14 mouse cellular contexts compared by ENCODE assay signal in genomic region chr13:3862922-3863580, GRCm38 (mm10). TPM values are rescaled to one million over a fixed set of nuclear protein-coding genes. Genes with fewer than 3 reads are reported as not detected.
DNase-seq lines count a peak whose midpoint lies in the region; ATAC-seq lines count a peak whose summit lies in the region.
"Had no signal": no experiment of that assay in that cellular context is flagged by ENCODE, and none has a peak within 500 bp of the region (broad histone marks: within the 10 kb centered on the region; RNA-seq: fewer than 3 reads in every experiment).

No protein-coding gene starts in this region.

- no peaks in the 10 kb centered on the region for H3K36me3 ChIP-seq in erythroblast, embryonic 14.5 days (ENCODE audit: control insufficient read depth)
- no peaks in the 10 kb centered on the region for H3K36me3 ChIP-seq in liver, embryonic 12.5 days
- H3K36me3 ChIP-seq in kidney, embryonic 16.5 days (ENCODE audit: insufficient read depth, low read length) = no peaks in the 10 kb centered on the region
- H3K36me3 ChIP-seq: embryonic facial prominence, embryonic 10.5 days; forebrain, embryonic 12.5 days had no signal

- 58% methylated on average over 10 of the region's 10 CpGs for WGBS in liver, embryonic 12.5 days (ENCODE audit: insufficient replicate concordance)
- 86% methylated on average over 10 of the region's 10 CpGs for WGBS in kidney, embryonic 16.5 days

- H3K4me2 ChIP-seq in liver, embryonic 12.5 days = peak overlapping the region; percentile 51
- no peak overlapping the region for H3K4me2 ChIP-seq in kidney, embryonic 16.5 days (replicated peaks; ENCODE audit: low read depth, low read length)
- H3K4me2 ChIP-seq: forebrain, embryonic 12.5 days had no signal

- H3K27ac ChIP-seq in liver, embryonic 12.5 days = peak overlapping the region; percentile 56
- H3K27ac ChIP-seq in kidney, embryonic 16.5 days (ENCODE audit: low read length) = no peak overlapping the region
- H3K27ac ChIP-seq: embryonic facial prominence, embryonic 10.5 days; forebrain, embryonic 12.5 days had no signal

- no peaks in the 10 kb centered on the region for H3K27me3 ChIP-seq in erythroblast, embryonic 14.5 days (ENCODE audit: control insufficient read depth)
- no peaks in the 10 kb centered on the region for H3K27me3 ChIP-seq in liver, embryonic 12.5 days (replicated peaks)
- no peaks in the 10 kb centered on the region for H3K27me3 ChIP-seq in kidney, embryonic 16.5 days (ENCODE audit: insufficient read depth, low read length)
- H3K27me3 ChIP-seq: CH12.LX; forebrain, embryonic 12.5 days had no signal

- 0 out of 2 replicates have a peak overlapping the region, but pooled peaks have one; percentile 23 for H3K9ac ChIP-seq in liver, embryonic 12.5 days
- H3K9ac ChIP-seq in kidney, embryonic 16.5 days (replicated peaks; ENCODE audit: low read length) = no peak overlapping the region
- H3K9ac ChIP-seq: forebrain, embryonic 12.5 days had no signal

- H3K4me3 ChIP-seq in erythroblast, embryonic 14.5 days (replicated peaks) = peak overlapping the region; percentile 31
- no peak overlapping the region for H3K4me3 ChIP-seq in liver, embryonic 12.5 days
- no peak overlapping the region for H3K4me3 ChIP-seq in kidney, embryonic 16.5 days (ENCODE audit: low read length)
- H3K4me3 ChIP-seq: embryonic facial prominence, embryonic 10.5 days; forebrain, embryonic 12.5 days had no signal

- no peaks in the 10 kb centered on the region for H3K9me3 ChIP-seq in erythroblast, embryonic 14.5 days (ENCODE audit: control insufficient read depth, low read length)
- H3K9me3 ChIP-seq in liver, embryonic 12.5 days (replicated peaks) = no peaks in the 10 kb centered on the region
- no peaks in the 10 kb centered on the region for H3K9me3 ChIP-seq in kidney, embryonic 16.5 days (ENCODE audit: low read length)
- H3K9me3 ChIP-seq: embryonic facial prominence, embryonic 10.5 days; forebrain, embryonic 12.5 days had no signal

- peaks cover 86% of the 10 kb centered on the region for H3K4me1 ChIP-seq in erythroblast, embryonic 14.5 days (ENCODE audit: control insufficient read depth)
- peaks cover 75% of the 10 kb centered on the region for H3K4me1 ChIP-seq in liver, embryonic 12.5 days
- no peaks in the 10 kb centered on the region for H3K4me1 ChIP-seq in kidney, embryonic 16.5 days (ENCODE audit: insufficient read depth, low read length)
- H3K4me1 ChIP-seq: embryonic facial prominence, embryonic 10.5 days; forebrain, embryonic 12.5 days had no signal

- DNase-seq in right cerebral cortex, adult 2 months (ENCODE audit: low spot score in 2 of 2) = peak; percentile 61 to 69
- DNase-seq in right cerebral cortex, postnatal 10 days (ENCODE audit: low spot score in 2 of 2) = no peak
- peak; percentile 32 for DNase-seq in telencephalon, adult 2 months (ENCODE audit: low read depth, low spot score)
- DNase-seq: adrenal gland, adult 8-10 months; cerebellum, adult 18-20 months; heart, postnatal 10 days had no signal

- peak; percentile 69 for ATAC-seq in liver, embryonic 12.5 days
- ATAC-seq in inflammation-experienced regulatory T-cells, adult 6 months = no peak
- no peak for ATAC-seq in kidney, embryonic 16.5 days (ENCODE audit: low FRiP score, low TSS enrichment)

RNA-seq across cellular contexts. Expression of gene Calm5, which starts 9.1 kb away (rescaled TPM):
- not detected in 2 replicates for polyA plus RNA-seq in erythroblast, embryonic 14.5 days (2012)
- polyA plus RNA-seq in liver, embryonic 12.5 days (2016; fragmentation: Nextera tagmentation; extraction: Ambion mirVana) = not detected in 2 replicates
- polyA plus RNA-seq in inflammation-experienced regulatory T-cells, adult 6 months (2017; shearing (Covaris generic)) = not detected
- not detected in 2 replicates for polyA plus RNA-seq in kidney, embryonic 16.5 days (2015; fragmentation: Nextera tagmentation; extraction: Ambion mirVana)
- polyA plus RNA-seq: embryonic facial prominence, embryonic 10.5 days; forebrain, embryonic 12.5 days; liver, adult 2 months had no signal

RNA-seq across cellular contexts. Expression of gene Calm4, which starts 25.5 kb away (rescaled TPM):
- not detected in 2 replicates for polyA plus RNA-seq in erythroblast, embryonic 14.5 days (2012)
- polyA plus RNA-seq in liver, embryonic 12.5 days (2016; fragmentation: Nextera tagmentation; extraction: Ambion mirVana) = not detected in 2 replicates
- not detected for polyA plus RNA-seq in inflammation-experienced regulatory T-cells, adult 6 months (2017; shearing (Covaris generic))
- not detected in 2 replicates for polyA plus RNA-seq in kidney, embryonic 16.5 days (2015; fragmentation: Nextera tagmentation; extraction: Ambion mirVana)
- polyA plus RNA-seq: embryonic facial prominence, embryonic 10.5 days; forebrain, embryonic 12.5 days; liver, adult 2 months had no signal

RNA-seq across cellular contexts. Expression of gene Net1, which starts 55.0 kb away (rescaled TPM):
- 5.8 and 9.3 TPM in 2 replicates for polyA plus RNA-seq in erythroblast, embryonic 14.5 days (2012)
- polyA plus RNA-seq in liver, embryonic 12.5 days (2016; fragmentation: Nextera tagmentation; extraction: Ambion mirVana) = 67.4 and 73.0 TPM in 2 replicates
- polyA plus RNA-seq in inflammation-experienced regulatory T-cells, adult 6 months (2017; shearing (Covaris generic)) = 10 to 100 TPM; 24.1 to 29.7 (median 27.0) TPM
- 56.8 and 60.9 TPM in 2 replicates for polyA plus RNA-seq in kidney, embryonic 16.5 days (2015; fragmentation: Nextera tagmentation; extraction: Ambion mirVana)

RNA-seq across cellular contexts. Expression of gene Tubal3, which starts 55.0 kb away (rescaled TPM):
- polyA plus RNA-seq in erythroblast, embryonic 14.5 days (2012) = not detected in 2 replicates
- not detected in 2 replicates for polyA plus RNA-seq in liver, embryonic 12.5 days (2016; fragmentation: Nextera tagmentation; extraction: Ambion mirVana)
- under 1 TPM in 1 of 3 experiments, not detected in 2; 0.67 TPM for polyA plus RNA-seq in inflammation-experienced regulatory T-cells, adult 6 months (2017; shearing (Covaris generic))
- not detected in 2 replicates for polyA plus RNA-seq in kidney, embryonic 16.5 days (2015; fragmentation: Nextera tagmentation; extraction: Ambion mirVana)
- polyA plus RNA-seq: embryonic facial prominence, embryonic 10.5 days; forebrain, embryonic 12.5 days; liver, adult 2 months had no signal

RNA-seq across cellular contexts. Expression of gene Calml3, which starts 58.9 kb away (rescaled TPM):
- polyA plus RNA-seq in erythroblast, embryonic 14.5 days (2012) = not detected in 2 replicates
- polyA plus RNA-seq in liver, embryonic 12.5 days (2016; fragmentation: Nextera tagmentation; extraction: Ambion mirVana) = not detected in 2 replicates
- polyA plus RNA-seq in inflammation-experienced regulatory T-cells, adult 6 months (2017; shearing (Covaris generic)) = not detected
- polyA plus RNA-seq in kidney, embryonic 16.5 days (2015; fragmentation: Nextera tagmentation; extraction: Ambion mirVana) = 0.76 and 0.81 TPM in 2 replicates
- polyA plus RNA-seq: embryonic facial prominence, embryonic 10.5 days; forebrain, embryonic 12.5 days; liver, adult 2 months had no signal

Comparison
In these comparisons a context has a peak if more than half of its experiments do, and no peak if none do; other contexts are left out.
1. DNase-seq: peak in right cerebral cortex, adult 2 months (2 of 2) and telencephalon, adult 2 months (single experiment); none in right cerebral cortex, postnatal 10 days (0 of 2).